10 mouse cellular contexts compared by ENCODE assay signal in genomic region chr7:34752151-34752762, GRCm38 (mm10).
A peak's percentile ranks its signal among the peaks of the same experiment; 100 is the strongest.
DNase-seq lines count a peak whose midpoint lies in the region; ATAC-seq and TF ChIP-seq lines count a peak whose summit lies in the region.
"Had no signal": no experiment of that assay in that cellular context is flagged by ENCODE, and none has a peak within 500 bp of the region (broad histone marks: within the 10 kb centered on the region; RNA-seq: fewer than 3 reads in every experiment).

No protein-coding gene starts in this region.

- peak; percentile 78 for ATAC-seq in hindbrain, embryonic 11.5 days (ENCODE audit: low FRiP score)
- no peak for ATAC-seq in hindbrain, postnatal 0 days

- TF ChIP-seq POLR2A in kidney, adult 2 months (IDR thresholded peaks at IDR 0.05; ENCODE audit: low read depth, low read length): no peak

- no peak overlapping the region for H3K4me3 ChIP-seq in hindbrain, embryonic 11.5 days (ENCODE audit: low read depth, low read length)
- H3K4me3 ChIP-seq in hindbrain, postnatal 0 days (ENCODE audit: low read length): no peak overlapping the region
- no peak overlapping the region for H3K4me3 ChIP-seq in kidney, adult 2 months (ENCODE audit: insufficient read depth, low read depth, low read length)

- H3K4me2 ChIP-seq in hindbrain, embryonic 11.5 days (replicated peaks; ENCODE audit: low read depth, low read length): no peak overlapping the region
- H3K4me2 ChIP-seq in hindbrain, postnatal 0 days (ENCODE audit: low read depth, low read length): no peak overlapping the region

- H3K36me3 ChIP-seq in hindbrain, embryonic 11.5 days (ENCODE audit: control insufficient read depth, insufficient read depth, low read length): no peaks in the 10 kb centered on the region
- no peaks in the 10 kb centered on the region for H3K36me3 ChIP-seq in hindbrain, postnatal 0 days (ENCODE audit: insufficient read depth, low read length)
- H3K36me3 ChIP-seq in kidney, adult 2 months (ENCODE audit: control insufficient read depth, insufficient read depth, low read length): no peaks in the 10 kb centered on the region

- TF ChIP-seq CTCF in hindbrain, postnatal 0 days (IDR thresholded peaks at IDR 0.05; ENCODE audit: low read depth): no peak
- no peak for TF ChIP-seq CTCF in kidney, adult 2 months (conservative IDR thresholded peaks at IDR 0.05; ENCODE audit: insufficient read depth, insufficient read length, low read depth, low read length)

- H3K9me3 ChIP-seq in hindbrain, embryonic 11.5 days (ENCODE audit: control insufficient read depth, low read length): no peaks in the 10 kb centered on the region
- H3K9me3 ChIP-seq in hindbrain, postnatal 0 days (ENCODE audit: low read length): no peaks in the 10 kb centered on the region

- peak overlapping the region; percentile 76 for H3K27ac ChIP-seq in hindbrain, embryonic 11.5 days (ENCODE audit: low read depth, low read length)
- no peak overlapping the region for H3K27ac ChIP-seq in hindbrain, postnatal 0 days
- H3K27ac ChIP-seq in kidney, adult 2 months (ENCODE audit: insufficient read depth, low read depth, low read length): no peak overlapping the region

- peaks cover 5% of the 10 kb centered on the region for H3K4me1 ChIP-seq in hindbrain, embryonic 11.5 days (replicated peaks; ENCODE audit: control insufficient read depth, insufficient read depth, low read length)
- peaks cover 7% of the 10 kb centered on the region; the same call in 1 of the 2 replicates for H3K4me1 ChIP-seq in hindbrain, postnatal 0 days (ENCODE audit: insufficient read depth, low read length)
- peaks cover 3% of the 10 kb centered on the region; the same call in 1 of the 2 replicates for H3K4me1 ChIP-seq in kidney, adult 2 months (ENCODE audit: control insufficient read depth, insufficient read depth, low read length)

- H3K9ac ChIP-seq in hindbrain, embryonic 11.5 days (ENCODE audit: low read depth, low read length): no peak overlapping the region
- no peak overlapping the region for H3K9ac ChIP-seq in hindbrain, postnatal 0 days (replicated peaks; ENCODE audit: low read length)

- no peaks in the 10 kb centered on the region for H3K27me3 ChIP-seq in hindbrain, embryonic 11.5 days (ENCODE audit: control insufficient read depth, insufficient read depth, low read length)
- no peaks in the 10 kb centered on the region for H3K27me3 ChIP-seq in hindbrain, postnatal 0 days (ENCODE audit: insufficient read depth, low read length)
- H3K27me3 ChIP-seq in kidney, adult 2 months (replicated peaks; ENCODE audit: control insufficient read depth, insufficient read depth, low read length): no peaks in the 10 kb centered on the region

- WGBS in hindbrain, embryonic 11.5 days: 25% methylated on average over 10 of the region's 10 CpGs
- WGBS in hindbrain, postnatal 0 days: 46% methylated on average over 10 of the region's 10 CpGs
- 43% methylated on average over 10 of the region's 10 CpGs for WGBS in kidney, adult 2 months

- peak; percentile 55 for DNase-seq in hindbrain, embryonic 11.5 days (ENCODE audit: low spot score)
- no peak for DNase-seq in hindbrain, postnatal 0 days (ENCODE audit: low spot score)
- peak; percentile 38 to 62 for DNase-seq in heart, adult 9 months (ENCODE audit: low spot score in 2 of 2)
- peak; percentile 20 for DNase-seq in kidney, adult 2 months
- peak; percentile 77 for DNase-seq in lung, postnatal 36 days
- no peak for DNase-seq in right cerebral cortex, postnatal 25 days
- no peak for DNase-seq in frontal cortex, postnatal 14 days (ENCODE audit: low spot score in 2 of 2)
- DNase-seq in gastrocnemius, postnatal 25 days: no peak
- DNase-seq: cerebellum, adult 2 months; spleen, adult 18-20 months had no signal

Comparison
In these comparisons a context has a peak if more than half of its experiments do, and no peak if none do; other contexts are left out.
1. DNase-seq: peak in hindbrain, embryonic 11.5 days (single experiment), heart, adult 9 months (2 of 2), kidney, adult 2 months (single experiment) and lung, postnatal 36 days (single experiment); none in hindbrain, postnatal 0 days (single experiment), right cerebral cortex, postnatal 25 days (single experiment), frontal cortex, postnatal 14 days (0 of 2) and gastrocnemius, postnatal 25 days (single experiment).